9 mouse cellular contexts compared by ENCODE assay signal in the genomic region with DNA sequence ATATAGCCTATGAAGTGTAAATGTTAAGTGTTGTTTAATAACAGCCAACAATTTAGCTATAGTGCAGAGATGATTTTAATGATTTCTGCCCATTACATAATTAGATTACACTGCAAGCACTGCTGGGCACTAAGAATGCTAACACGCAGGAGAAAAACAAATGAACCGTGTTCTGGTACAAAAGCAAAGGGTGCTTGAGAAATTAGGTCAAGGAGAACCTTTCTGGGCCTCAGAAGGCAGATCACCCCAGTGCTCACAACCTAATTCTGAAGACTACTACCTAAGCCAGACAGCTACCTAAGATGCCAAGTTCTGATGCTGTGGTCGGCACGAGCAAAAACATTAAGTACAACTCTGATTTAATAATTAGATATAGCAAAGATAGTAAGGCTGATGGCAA.
"Had no signal": no experiment of that assay in that cellular context is flagged by ENCODE, and none has a peak within 500 bp of the region (broad histone marks: within the 10 kb centered on the region; RNA-seq: fewer than 3 reads in every experiment).

No protein-coding gene starts in this region.

- DNase-seq: kidney, postnatal 25 days; layer of hippocampus, adult 9-11 months; liver, embryonic 13.5 days; lung, embryonic 14.5 days; lung, postnatal 4 days; midbrain, embryonic 14.5 days; right cerebral cortex, postnatal 25 days; spleen, adult 18-20 months; thymus, postnatal 25 days had no signal
